9 mouse cellular contexts compared by ENCODE assay signal in genomic region chr14:54572790-54573736, GRCm38 (mm10). TPM values are rescaled to one million over a fixed set of nuclear protein-coding genes. Genes with fewer than 3 reads are reported as not detected.
DNase-seq lines count a peak whose midpoint lies in the region; ATAC-seq lines count a peak whose summit lies in the region.
"Had no signal": no experiment of that assay in that cellular context is flagged by ENCODE, and none has a peak within 500 bp of the region (broad histone marks: within the 10 kb centered on the region; RNA-seq: fewer than 3 reads in every experiment).

No protein-coding gene starts in this region.

- H3K4me1 ChIP-seq in forebrain, embryonic 14.5 days (ENCODE audit: control insufficient read depth, insufficient read depth, low read length), result peaks cover 19% of the 10 kb centered on the region; the same call in 1 of the 2 replicates
- peaks cover 40% of the 10 kb centered on the region for H3K4me1 ChIP-seq in kidney, embryonic 14.5 days (ENCODE audit: control insufficient read depth, insufficient read depth, low read length)

- peak; percentile 49 for ATAC-seq in forebrain, embryonic 14.5 days
- ATAC-seq in kidney, embryonic 14.5 days (ENCODE audit: low FRiP score, low TSS enrichment), result peak; percentile 5; the same call in 1 of the 2 replicates
- no peak for ATAC-seq in cerebellum, adult (ENCODE audit: insufficient number of reproducible peaks, low FRiP score, low TSS enrichment)
- no peak for ATAC-seq in megakaryocyte progenitor cell, adult 5-6 weeks (replicated peaks; ENCODE audit: poor library complexity)

- H3K9ac ChIP-seq in forebrain, embryonic 14.5 days (ENCODE audit: low read length), result peak overlapping the region; percentile 83
- peak overlapping the region; percentile 20 for H3K9ac ChIP-seq in kidney, embryonic 14.5 days (ENCODE audit: low read depth, low read length)

- peak overlapping the region; percentile 40 for H3K27ac ChIP-seq in forebrain, embryonic 14.5 days (ENCODE audit: low read depth, low read length)
- H3K27ac ChIP-seq in kidney, embryonic 14.5 days (ENCODE audit: low read depth, low read length), result peak overlapping the region; percentile 65

- H3K4me2 ChIP-seq in forebrain, embryonic 14.5 days (ENCODE audit: low read length), result peak overlapping the region; percentile 58
- peak overlapping the region; percentile 90 for H3K4me2 ChIP-seq in kidney, embryonic 14.5 days (replicated peaks; ENCODE audit: low read depth, low read length)

- peak; percentile 94 for DNase-seq in heart, adult 11 months
- no peak for DNase-seq in heart, adult 9 months (ENCODE audit: low spot score in 2 of 2)
- DNase-seq in forebrain, embryonic 14.5 days (ENCODE audit: low spot score), result peak; percentile 83
- peak; percentile 62 for DNase-seq in lung, postnatal 14 days
- DNase-seq in frontal cortex, postnatal 25 days (ENCODE audit: low spot score in 2 of 2), result no peak

- H3K36me3 ChIP-seq in forebrain, embryonic 14.5 days (ENCODE audit: control insufficient read depth, insufficient read depth, low read length), result peaks cover 23% of the 10 kb centered on the region
- peaks cover 39% of the 10 kb centered on the region for H3K36me3 ChIP-seq in kidney, embryonic 14.5 days (ENCODE audit: control insufficient read depth, insufficient read depth, low read length)

- WGBS in forebrain, embryonic 14.5 days, result 4% methylated on average over 14 of the region's 14 CpGs
- 14% methylated on average over 14 of the region's 14 CpGs for WGBS in kidney, embryonic 14.5 days

- 0 out of 2 replicates have a peak, but pooled peaks cover 10% of the 10 kb centered on the region for H3K27me3 ChIP-seq in forebrain, embryonic 14.5 days (replicated peaks; ENCODE audit: control insufficient read depth, insufficient read depth, low read length)
- no peaks in the 10 kb centered on the region for H3K27me3 ChIP-seq in kidney, embryonic 14.5 days (ENCODE audit: control insufficient read depth, insufficient read depth, low read length)

- peak overlapping the region; percentile 65 for H3K4me3 ChIP-seq in forebrain, embryonic 14.5 days (ENCODE audit: low read depth, low read length)
- peak overlapping the region; percentile 95; the same call in 1 of the 2 replicates for H3K4me3 ChIP-seq in kidney, embryonic 14.5 days (ENCODE audit: low read length)

- H3K9me3 ChIP-seq in forebrain, embryonic 14.5 days (replicated peaks; ENCODE audit: control insufficient read depth, low read length), result no peaks in the 10 kb centered on the region
- no peaks in the 10 kb centered on the region for H3K9me3 ChIP-seq in kidney, embryonic 14.5 days (ENCODE audit: control insufficient read depth, low read length)

RNA-seq across cellular contexts. Expression of gene Ajuba, which starts 4.3 kb away (rescaled TPM):
- polyA plus RNA-seq in forebrain, embryonic 14.5 days (2014; fragmentation: Nextera tagmentation; extraction: Ambion mirVana), result 3.4 and 4.0 TPM in 2 replicates
- polyA plus RNA-seq in kidney, embryonic 14.5 days (2014; fragmentation: Nextera tagmentation; extraction: Ambion mirVana), result 17.4 and 32.2 TPM in 2 replicates
- total RNA-seq in megakaryocyte progenitor cell, adult 5-6 weeks (2015), result 1.2 and 2.1 TPM in 2 replicates
- 0.29 and 1.2 TPM in 2 replicates for total RNA-seq in megakaryocyte progenitor cell, adult 5-6 weeks (2017)

RNA-seq across cellular contexts. Expression of gene Haus4, which starts 18.6 kb away (rescaled TPM):
- polyA plus RNA-seq in forebrain, embryonic 14.5 days (2014; fragmentation: Nextera tagmentation; extraction: Ambion mirVana), result 24.9 and 27.3 TPM in 2 replicates
- 56.3 and 60.9 TPM in 2 replicates for polyA plus RNA-seq in kidney, embryonic 14.5 days (2014; fragmentation: Nextera tagmentation; extraction: Ambion mirVana)
- 62.1 and 62.7 TPM in 2 replicates for total RNA-seq in megakaryocyte progenitor cell, adult 5-6 weeks (2015)
- total RNA-seq in megakaryocyte progenitor cell, adult 5-6 weeks (2017), result 90.7 and 94.0 TPM in 2 replicates

RNA-seq across cellular contexts. Expression of gene 4931414P19Rik, which starts 32.7 kb away (rescaled TPM):
- polyA plus RNA-seq in forebrain, embryonic 14.5 days (2014; fragmentation: Nextera tagmentation; extraction: Ambion mirVana), result 6.3 and 8.7 TPM in 2 replicates
- 5.7 and 7.7 TPM in 2 replicates for polyA plus RNA-seq in kidney, embryonic 14.5 days (2014; fragmentation: Nextera tagmentation; extraction: Ambion mirVana)
- 6.9 and 14.0 TPM in 2 replicates for total RNA-seq in megakaryocyte progenitor cell, adult 5-6 weeks (2015)
- total RNA-seq in megakaryocyte progenitor cell, adult 5-6 weeks (2017), result 5.1 TPM in 2 replicates

RNA-seq across cellular contexts. Expression of gene Psmb5, which starts 44.8 kb away (rescaled TPM):
- 506 and 542 TPM in 2 replicates for polyA plus RNA-seq in forebrain, embryonic 14.5 days (2014; fragmentation: Nextera tagmentation; extraction: Ambion mirVana)
- polyA plus RNA-seq in kidney, embryonic 14.5 days (2014; fragmentation: Nextera tagmentation; extraction: Ambion mirVana), result 420 and 456 TPM in 2 replicates
- total RNA-seq in megakaryocyte progenitor cell, adult 5-6 weeks (2015), result 189 and 217 TPM in 2 replicates
- total RNA-seq in megakaryocyte progenitor cell, adult 5-6 weeks (2017), result 58.9 and 64.6 TPM in 2 replicates

RNA-seq across cellular contexts. Expression of gene Psmb11, which starts 48.2 kb away (rescaled TPM):
- not detected in 2 replicates for polyA plus RNA-seq in forebrain, embryonic 14.5 days (2014; fragmentation: Nextera tagmentation; extraction: Ambion mirVana)
- not detected in 2 replicates for polyA plus RNA-seq in kidney, embryonic 14.5 days (2014; fragmentation: Nextera tagmentation; extraction: Ambion mirVana)
- not detected in 2 replicates for total RNA-seq in megakaryocyte progenitor cell, adult 5-6 weeks (2015)
- 0.04 TPM in 1 of 2 replicates, not detected in the other for total RNA-seq in megakaryocyte progenitor cell, adult 5-6 weeks (2017)
- total RNA-seq: liver, adult 2 months had no signal
- polyA plus RNA-seq: liver, adult 2 months had no signal

Comparison
In these comparisons a context has a peak if more than half of its experiments do, and no peak if none do; other contexts are left out.
1. DNase-seq: peak in heart, adult 11 months (single experiment), forebrain, embryonic 14.5 days (single experiment) and lung, postnatal 14 days (single experiment); none in heart, adult 9 months (0 of 2) and frontal cortex, postnatal 25 days (0 of 2).
2. ATAC-seq: peak in forebrain, embryonic 14.5 days (single experiment) and kidney, embryonic 14.5 days (single experiment); none in cerebellum, adult (single experiment) and megakaryocyte progenitor cell, adult 5-6 weeks (single experiment).